Mouse (Mus musculus) olfactory bulb, adult 2 months (tissue): Measurements from ENCODE around the gene Slc1a5. TPM values are rescaled to one million over a fixed set of nuclear protein-coding genes. Genes with fewer than 3 reads are reported as not detected.

ENCODE experiments used
- H3K27ac ChIP-seq: fragments of 200-500 bp; 2 replicates; pipeline ENCODE4 v1.5.1; 2012; ENCODE audit warnings: low read depth, low read length; ENCODE audit not compliant: insufficient read depth
- H3K4me1 ChIP-seq: fragments of 200-500 bp; 2 replicates; pipeline ENCODE4 v1.6.1; 2012; ENCODE audit warnings: low read length; ENCODE audit not compliant: control insufficient read depth, insufficient read depth
- H3K4me3 ChIP-seq: fragments of 200-500 bp; 2 replicates; pipeline ENCODE4 v1.5.1; 2012; ENCODE audit warnings: mild to moderate bottlenecking, low read depth, low read length, moderate library complexity; ENCODE audit not compliant: insufficient read depth
- CTCF ChIP-seq: fragments of 200-500 bp; IDR thresholded peaks from 2 replicates; pipeline ENCODE4 v1.5.1; 2012; ENCODE audit warnings: low read depth, mild to moderate bottlenecking, low read length, moderate library complexity; ENCODE audit not compliant: insufficient read depth
- POLR2A ChIP-seq: fragments of 200-500 bp; IDR thresholded peaks from 2 replicates; pipeline ENCODE4 v1.6.1; 2012; ENCODE audit warnings: mild to moderate bottlenecking, low read depth, low read length, moderate library complexity; ENCODE audit not compliant: insufficient read depth
- WGBS: fragments of 180-500 bp; shearing (Covaris S2); methylation state at CpG from one replicate; pipeline ENCODE4 v1.1.7; 2018; 5-methylcytosine and 5-hydroxymethylcytosine counted together
- polyA plus RNA-seq: library from polyadenylated mRNA; stranded (reverse); fragments of >200 nt; gene quantifications from 2 replicates; pipeline ENCODE4 v1.2.4, GENCODE M21; 2012; ENCODE audit warnings: low replicate concordance; ENCODE audit not compliant: missing spikeins, insufficient read depth, insufficient read length

Gene Slc1a5
- polyA plus RNA-seq, 1 experiment = not detected

- Histone ChIP-seq H3K4me3 (no peak overlapping the region), H3K27ac (no peak overlapping the region), H3K4me1 (peaks cover 32% of the 10 kb centered on the region)
- 97% methylated on average over 5 of the region's 5 CpGs for WGBS
- TF ChIP-seq POLR2A (no peak), CTCF (no peak)
Observed at GRCm38 (mm10) chr7:16846775-16847174, 65.6 kb downstream of the Slc1a5 start.

- Histone ChIP-seq H3K4me1 (peaks cover 27% of the 10 kb centered on the region), H3K4me3 (no peak overlapping the region), H3K27ac (no peak overlapping the region)
- WGBS = 91% methylated on average over 19 of the region's 19 CpGs
- TF ChIP-seq POLR2A (no peak), CTCF (no peak)
Observed at GRCm38 (mm10) chr7:16847507-16847906, 66.4 kb downstream of the Slc1a5 start.

Other genes with a start within 250 kb of the Slc1a5 start
- not detected in 2 replicates for gene Arhgap35, start 166.3 kb upstream of the Slc1a5 start, polyA plus RNA-seq
- not detected in 2 replicates for gene Ceacam15, start 105.6 kb upstream of the Slc1a5 start, polyA plus RNA-seq
- not detected in 2 replicates for gene Ceacam9, start 59.4 kb upstream of the Slc1a5 start, polyA plus RNA-seq
- gene Ap2s1, start 42.9 kb upstream of the Slc1a5 start, polyA plus RNA-seq = not detected in 2 replicates
- not detected in 2 replicates for gene Strn4, start 34.5 kb downstream of the Slc1a5 start, polyA plus RNA-seq
- not detected in 2 replicates for gene Fkrp, start 35.4 kb downstream of the Slc1a5 start, polyA plus RNA-seq
- gene Prkd2, start 61.6 kb downstream of the Slc1a5 start, polyA plus RNA-seq = not detected in 2 replicates
- gene Dact3, start 94.0 kb downstream of the Slc1a5 start, polyA plus RNA-seq = not detected in 2 replicates
- gene Gng8, start 110.4 kb downstream of the Slc1a5 start, polyA plus RNA-seq = not detected in 2 replicates
- gene Ptgir, start 125.2 kb downstream of the Slc1a5 start, polyA plus RNA-seq = not detected in 2 replicates
- gene Calm3, start 142.8 kb downstream of the Slc1a5 start, polyA plus RNA-seq = 1,020 and 1,388 TPM in 2 replicates
- not detected in 2 replicates for gene Pnmal2, start 163.3 kb downstream of the Slc1a5 start, polyA plus RNA-seq
- gene Pnmal1, start 178.3 kb downstream of the Slc1a5 start, polyA plus RNA-seq = not detected in 2 replicates
- gene Gm42372, start 201.7 kb downstream of the Slc1a5 start, polyA plus RNA-seq = not detected in 2 replicates
- not detected in 2 replicates for gene Ccdc8, start 211.4 kb downstream of the Slc1a5 start, polyA plus RNA-seq
- gene Ppp5c, start 246.6 kb downstream of the Slc1a5 start, polyA plus RNA-seq = not detected in 2 replicates